Mouse (Mus musculus) limb, embryonic 14.5 days (tissue): ENCODE results near the gene Pbx3. TPM values are rescaled to one million over a fixed set of nuclear protein-coding genes. Genes with fewer than 3 reads are reported as not detected.

Experiments used
- ATAC-seq: fragments of 200-750 bp; cut with Nextera tagmentation; 2 replicates; pipeline ENCODE4 v1.8.0; 2017; ENCODE audit warnings: low read depth, moderate number of reproducible peaks, moderate TSS enrichment; ENCODE audit not compliant: low FRiP score
- DNase-seq: peaks from one replicate; pipeline ENCODE4 v3.0.0-alpha.2; 2015; ENCODE audit warnings: low spot score
- H3K27ac ChIP-seq: fragments of 300-500 bp; sonication (generic); replicated peaks from 2 replicates; pipeline ENCODE4 v1.5.1; 2014; ENCODE audit warnings: low read depth, mild to moderate bottlenecking, low read length, moderate library complexity, mixed read lengths
- H3K27me3 ChIP-seq: fragments of 300-500 bp; sonication (generic); 2 replicates; pipeline ENCODE4 v1.6.1; 2014; ENCODE audit warnings: low read length, mixed read lengths; ENCODE audit not compliant: control insufficient read depth, insufficient read depth
- H3K36me3 ChIP-seq: fragments of 300-500 bp; sonication (generic); 2 replicates; pipeline ENCODE4 v1.6.1; 2014; ENCODE audit warnings: mild to moderate bottlenecking, low read length, moderate library complexity, mixed read lengths; ENCODE audit not compliant: control insufficient read depth, insufficient read depth
- H3K4me1 ChIP-seq: fragments of 300-500 bp; sonication (generic); 2 replicates; pipeline ENCODE4 v1.6.1; 2014; ENCODE audit warnings: antibody characterized with exemption, low read length, mixed read lengths; ENCODE audit not compliant: control insufficient read depth, insufficient read depth
- H3K4me2 ChIP-seq: fragments of 300-500 bp; sonication (generic); replicated peaks from 2 replicates; pipeline ENCODE4 v1.6.1; 2014; ENCODE audit warnings: low read depth, mild to moderate bottlenecking, low read length, moderate library complexity; ENCODE audit not compliant: severe bottlenecking
- H3K4me3 ChIP-seq: fragments of 300-500 bp; sonication (generic); replicated peaks from 2 replicates; pipeline ENCODE4 v1.5.1; 2014; ENCODE audit warnings: low read length
- H3K9ac ChIP-seq: fragments of 300-500 bp; sonication (generic); 2 replicates; pipeline ENCODE4 v1.6.1; 2014; ENCODE audit warnings: mild to moderate bottlenecking, low read depth, low read length, moderate library complexity; ENCODE audit not compliant: severe bottlenecking
- H3K9me3 ChIP-seq: fragments of 300-500 bp; sonication (generic); 2 replicates; pipeline ENCODE4 v1.6.1; 2016; ENCODE audit warnings: low read length; ENCODE audit not compliant: control insufficient read depth
- POLR2A ChIP-seq: fragments of 200-500 bp; IDR thresholded peaks from 2 replicates; pipeline ENCODE4 v1.8.0; 2012; ENCODE audit warnings: inconsistent platforms, mild to moderate bottlenecking, moderate library complexity, borderline replicate concordance; ENCODE audit not compliant: insufficient read depth, insufficient read length; ENCODE audit errors: extremely low read depth
- WGBS: fragments of 180-500 bp; shearing (Covaris S2); extraction: QIAGEN DNeasy Blood & Tissue Kit; methylation state at CpG from one replicate; pipeline ENCODE4 v1.1.7; 2014; 5-methylcytosine and 5-hydroxymethylcytosine counted together
- polyA plus RNA-seq, 2 experiments: library from polyadenylated mRNA; depleted of rRNA in 1 of 2; stranded (reverse) in 1 of 2; unstranded in 1 of 2; fragments of >200 nt; fragmentation: Nextera tagmentation in 1 of 2; extraction: Ambion mirVana in 1 of 2; gene quantifications; 2 replicates each; pipeline versions ENCODE4 v1.2.1 to v1.2.3; 2012 to 2014

Pbx3 gene
- polyA plus RNA-seq (2012; rRNA removed) = 30.7 and 34.7 TPM in 2 replicates
- polyA plus RNA-seq (2014; fragmentation: Nextera tagmentation; extraction: Ambion mirVana) = 25.0 and 26.7 TPM in 2 replicates

- peak; percentile 95 for DNase-seq
- H3K36me3 ChIP-seq = no peaks in the 10 kb centered on the region
- WGBS = under 1% methylated on average over 67 of the region's 102 CpGs
These were observed at the start of gene Pbx3 for GRCm38 (mm10) chr2:34372305-34373301. Gene Pbx3, minus strand, starts transcription at chr2:34373142.

GRCm38 (mm10) chr2:34420256-34420655 lies 47.3 kb upstream of the Pbx3 start:
- TF ChIP-seq POLR2A = no peak
- no peak overlapping the region for H3K4me2 ChIP-seq
- no peak overlapping the region for H3K9ac ChIP-seq
- H3K9me3 ChIP-seq = no peaks in the 10 kb centered on the region
- WGBS = 56% methylated on average over 1 of the region's 1 CpGs
- no peaks in the 10 kb centered on the region for H3K27me3 ChIP-seq
- no peak for DNase-seq
- no peak overlapping the region for H3K4me3 ChIP-seq
- no peaks in the 10 kb centered on the region; the same call in 1 of the 2 replicates for H3K4me1 ChIP-seq
- ATAC-seq = no peak
- no peak overlapping the region for H3K27ac ChIP-seq
- peaks cover 4% of the 10 kb centered on the region for H3K36me3 ChIP-seq

More at GRCm38 (mm10) chr2:34372305-34373301, at the start of gene Pbx3:
- peak within 1 kb of the TSS; percentile 91 for H3K9ac ChIP-seq
- peak within 1 kb of the TSS; percentile 87 for H3K4me3 ChIP-seq
- peak within 1 kb of the TSS; percentile 93 for H3K27ac ChIP-seq
- peak; percentile 92 for ATAC-seq
- H3K4me1 ChIP-seq = peaks cover 12% of the 10 kb centered on the region
- H3K4me2 ChIP-seq = peak within 1 kb of the TSS; percentile 89
- H3K27me3 ChIP-seq = peaks cover 4% of the 10 kb centered on the region; the same call in 1 of the 2 replicates
- peak; percentile 73; the same call in 1 of the 2 replicates for TF ChIP-seq POLR2A
- no peaks in the 10 kb centered on the region for H3K9me3 ChIP-seq

DNA sequence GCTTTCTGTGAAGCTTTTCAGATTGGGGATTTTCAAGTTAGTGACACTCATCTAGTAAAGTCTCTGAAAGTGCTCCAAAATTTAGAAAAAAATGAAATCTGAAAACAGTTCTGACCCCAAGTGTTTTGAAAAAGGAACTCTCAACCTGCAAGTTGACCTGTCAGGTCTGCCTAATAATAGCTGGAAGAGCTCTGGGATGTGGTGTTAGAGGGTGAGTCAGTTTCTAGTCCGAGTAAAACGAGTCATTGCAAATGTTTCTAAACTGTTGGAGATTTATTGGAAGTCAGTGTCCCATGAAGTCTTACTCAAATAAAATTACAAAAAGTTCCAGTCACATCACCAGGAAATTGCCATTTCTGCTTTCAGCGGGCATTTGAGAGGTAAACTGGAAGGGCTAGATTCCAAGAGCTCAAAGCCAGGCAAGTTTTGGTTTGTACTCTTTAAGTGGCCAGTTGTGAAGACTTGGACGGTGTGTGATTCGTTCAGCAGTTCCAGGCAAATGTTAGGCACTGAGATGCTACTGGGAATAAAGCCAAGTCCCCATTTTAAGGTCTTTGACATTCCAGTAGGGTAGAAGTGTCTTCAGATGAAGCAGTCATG lies 36.9 kb upstream of the Pbx3 start:
- no peak for DNase-seq
- no peaks in the 10 kb centered on the region for H3K36me3 ChIP-seq
- no peak overlapping the region for H3K9ac ChIP-seq
- H3K4me1 ChIP-seq = peaks cover 8% of the 10 kb centered on the region
- H3K27me3 ChIP-seq = no peaks in the 10 kb centered on the region
- WGBS = 77% methylated on average over 5 of the region's 5 CpGs
- no peak overlapping the region for H3K4me2 ChIP-seq
- no peak overlapping the region for H3K27ac ChIP-seq
- no peak overlapping the region for H3K4me3 ChIP-seq
- no peak for TF ChIP-seq POLR2A
- ATAC-seq = no peak
- H3K9me3 ChIP-seq = no peaks in the 10 kb centered on the region

DNA sequence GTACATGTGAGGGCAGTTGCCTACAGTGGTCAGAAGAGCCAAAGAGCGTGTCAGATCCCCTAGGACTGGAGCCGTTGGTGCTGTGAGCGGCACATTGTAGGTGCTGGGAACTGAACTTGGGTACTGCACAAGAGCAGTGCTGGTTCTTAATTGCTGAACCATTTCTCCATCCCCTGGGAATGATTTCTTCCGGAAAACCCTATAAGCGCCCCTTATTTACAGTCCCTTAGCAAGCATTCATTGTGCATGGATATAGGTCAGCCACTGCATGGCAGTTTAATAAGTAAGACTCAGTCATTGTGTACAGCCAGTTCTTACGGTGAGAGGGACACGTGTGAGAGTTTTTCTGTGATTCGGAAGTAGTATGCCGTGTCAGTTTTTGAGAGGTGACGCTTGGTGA lies 35.4 kb upstream of the Pbx3 start:
- Histone ChIP-seq H3K9me3 (no peaks in the 10 kb centered on the region), H3K4me1 (peaks cover 8% of the 10 kb centered on the region), H3K4me3 (no peak overlapping the region), H3K27me3 (no peaks in the 10 kb centered on the region), H3K4me2 (no peak overlapping the region), H3K9ac (no peak overlapping the region), H3K27ac (no peak overlapping the region), H3K36me3 (no peaks in the 10 kb centered on the region)
- DNase-seq (no peak), ATAC-seq (no peak)
- TF ChIP-seq POLR2A = no peak
- 88% methylated on average over 10 of the region's 10 CpGs for WGBS

DNA sequence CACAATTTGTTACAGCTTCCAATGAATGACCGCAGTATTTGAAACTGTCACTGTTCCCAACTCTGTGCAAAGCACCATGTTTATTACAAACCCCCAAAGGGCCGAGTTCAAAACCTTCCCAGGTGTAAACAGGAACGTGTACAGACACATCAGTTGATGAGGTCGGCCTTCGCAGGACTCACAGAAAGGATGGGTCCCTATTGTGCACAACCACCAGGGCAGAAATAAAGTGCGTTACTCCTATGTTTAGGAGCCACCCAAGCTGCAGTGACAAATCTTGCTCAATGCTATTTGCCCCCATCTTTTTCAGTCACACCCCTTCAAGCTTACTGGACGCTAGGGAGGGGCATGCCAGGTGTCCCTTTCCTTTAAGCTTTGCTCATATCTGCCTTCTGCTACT lies 34.7 kb upstream of the Pbx3 start:
- Histone ChIP-seq H3K9ac (peak overlapping the region; percentile 92), H3K4me3 (peak overlapping the region; percentile 96), H3K27ac (no peak overlapping the region), H3K4me2 (peak overlapping the region; percentile 70), H3K36me3 (no peaks in the 10 kb centered on the region), H3K27me3 (no peaks in the 10 kb centered on the region), H3K4me1 (peaks cover 8% of the 10 kb centered on the region), H3K9me3 (no peaks in the 10 kb centered on the region)
- no peak for TF ChIP-seq POLR2A
- DNase-seq = no peak
- no peak for ATAC-seq
- WGBS = 47% methylated on average over 7 of the region's 7 CpGs
